Mouse (Mus musculus): ENCODE data around the gene Endov.

- no peak for TF ChIP-seq GATA1 (IDR thresholded peaks at IDR 0.05; ENCODE audit: low read length)
- no peak for TF ChIP-seq TAL1 (IDR thresholded peaks at IDR 0.05; ENCODE audit: low read length)
Observed at GRCm38 (mm10) chr11:119542371-119542770, 51.2 kb downstream of the Endov start.
